In genomic region chr11:114146334-114146733, GRCm38 (mm10) we compare ENCODE assay signal across 14 mouse cellular contexts.
DNase-seq lines count a peak whose midpoint lies in the region; ATAC-seq lines count a peak whose summit lies in the region.
"Had no signal": no experiment of that assay in that cellular context is flagged by ENCODE, and none has a peak within 500 bp of the region (broad histone marks: within the 10 kb centered on the region; RNA-seq: fewer than 3 reads in every experiment).

No protein-coding gene starts in this region.

- H3K9me3 ChIP-seq in midbrain, embryonic 10.5 days (replicated peaks), result no peaks in the 10 kb centered on the region
- H3K9me3 ChIP-seq in midbrain, embryonic 16.5 days (replicated peaks; ENCODE audit: control insufficient read depth, low read length, poor library complexity, severe bottlenecking), result no peaks in the 10 kb centered on the region
- H3K9me3 ChIP-seq in embryonic facial prominence, embryonic 10.5 days, result no peaks in the 10 kb centered on the region
- no peaks in the 10 kb centered on the region for H3K9me3 ChIP-seq in embryonic facial prominence, embryonic 15.5 days (replicated peaks)
- no peaks in the 10 kb centered on the region for H3K9me3 ChIP-seq in limb, embryonic 10.5 days (replicated peaks)
- H3K9me3 ChIP-seq: heart, embryonic 15.5 days; lung, embryonic 15.5 days had no signal

- no peaks in the 10 kb centered on the region for H3K36me3 ChIP-seq in midbrain, embryonic 10.5 days
- no peaks in the 10 kb centered on the region for H3K36me3 ChIP-seq in midbrain, embryonic 16.5 days (ENCODE audit: control insufficient read depth, insufficient read depth, low read length)
- no peaks in the 10 kb centered on the region for H3K36me3 ChIP-seq in embryonic facial prominence, embryonic 10.5 days (replicated peaks)
- no peaks in the 10 kb centered on the region for H3K36me3 ChIP-seq in embryonic facial prominence, embryonic 15.5 days
- H3K36me3 ChIP-seq in limb, embryonic 10.5 days, result no peaks in the 10 kb centered on the region
- H3K36me3 ChIP-seq: G1E; heart, embryonic 15.5 days; lung, embryonic 15.5 days had no signal

- no peak overlapping the region for H3K9ac ChIP-seq in midbrain, embryonic 16.5 days (ENCODE audit: low read depth, low read length)
- no peak overlapping the region for H3K9ac ChIP-seq in embryonic facial prominence, embryonic 15.5 days
- H3K9ac ChIP-seq: heart, embryonic 15.5 days; lung, embryonic 15.5 days had no signal

- ATAC-seq in midbrain, embryonic 16.5 days, result no peak
- peak; percentile 60; the same call in 1 of the 2 replicates for ATAC-seq in embryonic facial prominence, embryonic 15.5 days (ENCODE audit: insufficient number of reproducible peaks, low FRiP score, low TSS enrichment, low read depth)
- ATAC-seq in frontal cortex, adult (ENCODE audit: low TSS enrichment), result no peak

- peak overlapping the region; percentile 38 for H3K27ac ChIP-seq in midbrain, embryonic 10.5 days (replicated peaks)
- no peak overlapping the region for H3K27ac ChIP-seq in midbrain, embryonic 16.5 days (ENCODE audit: low read length)
- peak overlapping the region; percentile 57 for H3K27ac ChIP-seq in embryonic facial prominence, embryonic 10.5 days (replicated peaks)
- H3K27ac ChIP-seq in embryonic facial prominence, embryonic 15.5 days (replicated peaks), result no peak overlapping the region
- H3K27ac ChIP-seq in limb, embryonic 10.5 days, result peak overlapping the region; percentile 58
- H3K27ac ChIP-seq: heart, embryonic 15.5 days; layer of hippocampus, adult 2 months; lung, embryonic 15.5 days had no signal

- H3K4me3 ChIP-seq in midbrain, embryonic 10.5 days, result no peak overlapping the region
- no peak overlapping the region for H3K4me3 ChIP-seq in midbrain, embryonic 16.5 days (ENCODE audit: low read depth, low read length)
- no peak overlapping the region for H3K4me3 ChIP-seq in embryonic facial prominence, embryonic 10.5 days
- no peak overlapping the region for H3K4me3 ChIP-seq in embryonic facial prominence, embryonic 15.5 days (replicated peaks)
- H3K4me3 ChIP-seq in limb, embryonic 10.5 days, result no peak overlapping the region
- H3K4me3 ChIP-seq: heart, embryonic 15.5 days; layer of hippocampus, adult 2 months; lung, embryonic 15.5 days had no signal

- 50% methylated on average over 5 of the region's 5 CpGs for WGBS in midbrain, embryonic 10.5 days
- 51% methylated on average over 5 of the region's 5 CpGs for WGBS in midbrain, embryonic 16.5 days
- WGBS in embryonic facial prominence, embryonic 10.5 days, result 28% methylated on average over 5 of the region's 5 CpGs
- 10% methylated on average over 5 of the region's 5 CpGs for WGBS in embryonic facial prominence, embryonic 15.5 days
- 27% methylated on average over 5 of the region's 5 CpGs for WGBS in limb, embryonic 10.5 days

- no peak for DNase-seq in midbrain, embryonic 10.5 days (ENCODE audit: low spot score)
- DNase-seq in embryonic facial prominence, embryonic 10.5 days (ENCODE audit: low spot score), result peak; percentile 50
- no peak for DNase-seq in limb, embryonic 10.5 days (ENCODE audit: low spot score)
- no peak for DNase-seq in frontal cortex, postnatal 36 days (ENCODE audit: low spot score in 2 of 2)
- DNase-seq: adrenal gland, adult 2 months; cerebellum, adult 11-12 months; heart, adult 11 months had no signal

- H3K4me1 ChIP-seq in midbrain, embryonic 10.5 days, result peaks cover 11% of the 10 kb centered on the region
- H3K4me1 ChIP-seq in midbrain, embryonic 16.5 days (ENCODE audit: control insufficient read depth, insufficient read depth, low read length), result no peaks in the 10 kb centered on the region
- peaks cover 19% of the 10 kb centered on the region for H3K4me1 ChIP-seq in embryonic facial prominence, embryonic 10.5 days
- peaks cover 12% of the 10 kb centered on the region for H3K4me1 ChIP-seq in embryonic facial prominence, embryonic 15.5 days
- H3K4me1 ChIP-seq in limb, embryonic 10.5 days, result peaks cover 15% of the 10 kb centered on the region
- H3K4me1 ChIP-seq: lung, embryonic 15.5 days had no signal

- H3K27me3 ChIP-seq in midbrain, embryonic 10.5 days (ENCODE audit: low read depth, poor library complexity, severe bottlenecking), result no peaks in the 10 kb centered on the region
- H3K27me3 ChIP-seq in midbrain, embryonic 16.5 days (ENCODE audit: control insufficient read depth, insufficient read depth, low read depth, low read length), result no peaks in the 10 kb centered on the region
- no peaks in the 10 kb centered on the region for H3K27me3 ChIP-seq in embryonic facial prominence, embryonic 10.5 days (replicated peaks; ENCODE audit: low read depth, poor library complexity, severe bottlenecking)
- H3K27me3 ChIP-seq in embryonic facial prominence, embryonic 15.5 days, result no peaks in the 10 kb centered on the region
- H3K27me3 ChIP-seq in limb, embryonic 10.5 days (ENCODE audit: low read depth, poor library complexity, severe bottlenecking), result no peaks in the 10 kb centered on the region
- H3K27me3 ChIP-seq: heart, embryonic 15.5 days; lung, embryonic 15.5 days had no signal

- no peak overlapping the region for H3K4me2 ChIP-seq in midbrain, embryonic 16.5 days (ENCODE audit: low read length)
- H3K4me2 ChIP-seq in embryonic facial prominence, embryonic 15.5 days (replicated peaks), result no peak overlapping the region
- H3K4me2 ChIP-seq: heart, embryonic 15.5 days; lung, embryonic 15.5 days had no signal

Comparison
In these comparisons a context has a peak if more than half of its experiments do, and no peak if none do; other contexts are left out.
1. H3K27ac ChIP-seq: peak in midbrain, embryonic 10.5 days (single experiment), embryonic facial prominence, embryonic 10.5 days (single experiment) and limb, embryonic 10.5 days (single experiment); none in midbrain, embryonic 16.5 days (single experiment) and embryonic facial prominence, embryonic 15.5 days (single experiment).